Mouse (Mus musculus) C2C12 (cell line): ENCODE results near the gene Klhl41.

Experiments used
- CEBPB ChIP-seq: IDR thresholded peaks from one replicate; pipeline ENCODE4 v1.6.1; 2011; ENCODE audit warnings: low read depth, mild to moderate bottlenecking, control low read depth, moderate library complexity
- CTCF ChIP-seq: IDR thresholded peaks from one replicate; pipeline ENCODE4 v1.5.1; 2011; ENCODE audit not compliant: control insufficient read depth, insufficient read depth, insufficient read length
- FOSL1 ChIP-seq: IDR thresholded peaks from one replicate; pipeline ENCODE4 v1.8.0; 2011; ENCODE audit warnings: mild to moderate bottlenecking, low read length; ENCODE audit not compliant: poor library complexity, insufficient read depth, severe bottlenecking
- MAX ChIP-seq: IDR thresholded peaks from one replicate; pipeline ENCODE4 v1.6.1; 2011; ENCODE audit warnings: mild to moderate bottlenecking, control low read depth
- MYOD1 ChIP-seq: IDR thresholded peaks from one replicate; pipeline ENCODE4 v1.6.1; 2011; ENCODE audit warnings: low read depth; ENCODE audit not compliant: control insufficient read depth, insufficient read length
- MYOG ChIP-seq: IDR thresholded peaks from one replicate; pipeline ENCODE4 v1.6.1; 2011; ENCODE audit not compliant: control insufficient read depth, insufficient read length; ENCODE audit errors: extremely low read depth
- USF1 ChIP-seq: IDR thresholded peaks from one replicate; pipeline ENCODE4 v1.6.1; 2011; ENCODE audit warnings: low read depth, mild to moderate bottlenecking, control low read depth, moderate library complexity

DNA sequence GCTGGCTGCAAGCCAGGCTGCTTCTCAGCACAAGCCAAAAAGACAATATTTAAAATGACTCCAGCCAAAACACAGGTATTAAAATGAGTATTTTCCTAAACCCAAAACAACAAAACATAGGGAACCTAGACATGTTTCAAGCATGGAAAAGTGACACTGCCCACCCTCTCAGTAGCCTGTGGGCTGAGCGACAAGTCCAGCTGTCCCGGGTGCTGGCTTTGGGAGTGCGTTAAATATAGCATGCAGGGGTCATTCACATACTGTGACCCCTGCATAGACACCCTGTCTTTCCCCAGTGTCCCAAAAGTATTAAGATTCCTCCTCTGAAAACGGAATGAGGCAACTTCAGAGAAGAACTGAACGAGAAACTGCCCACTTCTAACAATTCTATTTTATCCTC lies 3.8 kb downstream of the Klhl41 start:
- TF ChIP-seq CTCF (no peak), MAX (no peak), USF1 (no peak), FOSL1 (no peak), MYOD1 (no peak), CEBPB (no peak), MYOG (no peak)
